Mouse (Mus musculus): ENCODE results near the gene Tcf20.
A peak's percentile ranks its signal among the peaks of the same experiment; 100 is the strongest.
"Not testable (repeated sequence)": the region's sequence is repeated elsewhere in the genome, so short reads cannot be mapped to it uniquely, and the experiment has no call there.

Tcf20 gene

GRCm38 (mm10) chr15:82900331-82900730 is 87.3 kb downstream of the Tcf20 start:
- no peak for DNase-seq (ENCODE audit: low read depth, low spot score)

- peak; percentile 87 for DNase-seq (ENCODE audit: low read depth, low spot score)
Measured at GRCm38 (mm10) chr15:82899676-82900301, 87.9 kb downstream of the Tcf20 start.

GRCm38 (mm10) chr15:82898740-82899675 is 88.7 kb downstream of the Tcf20 start:
- DNase-seq (ENCODE audit: low read depth, low spot score), result peak; percentile 43

GRCm38 (mm10) chr15:82898141-82898739 is 89.4 kb downstream of the Tcf20 start:
- DNase-seq (ENCODE audit: low read depth, low spot score), result no peak

- DNase-seq (ENCODE audit: low read depth, low spot score), result no peak
Measured at GRCm38 (mm10) chr15:82896336-82896735, 91.3 kb downstream of the Tcf20 start.

- no peak for DNase-seq (ENCODE audit: low read depth, low spot score)
Measured at GRCm38 (mm10) chr15:82890470-82890869, 97.2 kb downstream of the Tcf20 start.

- DNase-seq (ENCODE audit: low read depth, low spot score), result no peak
Measured at GRCm38 (mm10) chr15:82889426-82889825, 98.2 kb downstream of the Tcf20 start.

- no peak for DNase-seq (ENCODE audit: low read depth, low spot score)
Measured at GRCm38 (mm10) chr15:82888466-82888865, 99.2 kb downstream of the Tcf20 start.

GRCm38 (mm10) chr15:82877309-82877708 is 110.4 kb downstream of the Tcf20 start:
- DNase-seq (ENCODE audit: low read depth, low spot score), result no peak

GRCm38 (mm10) chr15:82876863-82877262 is 110.8 kb downstream of the Tcf20 start:
- DNase-seq (ENCODE audit: low read depth, low spot score), result no peak

GRCm38 (mm10) chr15:82872037-82872436 is 115.6 kb downstream of the Tcf20 start:
- no peak for DNase-seq (ENCODE audit: low read depth, low spot score)

GRCm38 (mm10) chr15:82866286-82866685 is 121.4 kb downstream of the Tcf20 start:
- DNase-seq (ENCODE audit: low read depth, low spot score), result not testable (repeated sequence)

- DNase-seq (ENCODE audit: low read depth, low spot score), result no peak
Measured at GRCm38 (mm10) chr15:82863674-82864073, 124.0 kb downstream of the Tcf20 start.

GRCm38 (mm10) chr15:82856652-82857378 is 130.9 kb downstream of the Tcf20 start:
- peak; percentile 51 for DNase-seq (ENCODE audit: low read depth, low spot score)

- no peak for DNase-seq (ENCODE audit: low read depth, low spot score)
Measured at GRCm38 (mm10) chr15:82856065-82856464, 131.6 kb downstream of the Tcf20 start.

- DNase-seq (ENCODE audit: low read depth, low spot score), result no peak
Measured at GRCm38 (mm10) chr15:82839146-82839545, 148.5 kb downstream of the Tcf20 start.

- DNase-seq (ENCODE audit: low read depth, low spot score), result no peak
Measured at GRCm38 (mm10) chr15:82829917-82830316, 157.8 kb downstream of the Tcf20 start.

GRCm38 (mm10) chr15:82825866-82826265 is 161.8 kb downstream of the Tcf20 start:
- DNase-seq (ENCODE audit: low read depth, low spot score), result no peak

- DNase-seq (ENCODE audit: low read depth, low spot score), result no peak
Measured at GRCm38 (mm10) chr15:82822347-82822746, 165.3 kb downstream of the Tcf20 start.

GRCm38 (mm10) chr15:82821657-82822056 is 166.0 kb downstream of the Tcf20 start:
- no peak for DNase-seq (ENCODE audit: low read depth, low spot score)

- DNase-seq (ENCODE audit: low read depth, low spot score), result no peak
Measured at GRCm38 (mm10) chr15:82815296-82815695, 172.4 kb downstream of the Tcf20 start.

- DNase-seq (ENCODE audit: low read depth, low spot score), result peak; percentile 64
Measured at GRCm38 (mm10) chr15:82814806-82815205, 172.9 kb downstream of the Tcf20 start.

Data from mesoderm, embryonic 11.5 days (tissue).